Mouse (Mus musculus) forebrain, embryonic 16.5 days (tissue): ENCODE measurements at regions not wholly inside any gene's neighbourhood (a gene's known extent, or its start where the extent isn't known, plus 50 kb on each side); places are given as distances from the start of the nearest gene placed in this dataset.

Source experiments
- ATAC-seq: fragments of 200-750 bp; cut with Nextera tagmentation; 2 replicates; pipeline ENCODE4 v1.8.0; 2017; ENCODE audit warnings: mild to moderate bottlenecking, moderate library complexity
- H3K27ac ChIP-seq: fragments of 300-500 bp; sonication (generic); 2 replicates; pipeline ENCODE4 v1.5.1; 2014; ENCODE audit warnings: low read length, control low read depth
- H3K27me3 ChIP-seq: fragments of 300-500 bp; sonication (generic); replicated peaks from 2 replicates; pipeline ENCODE4 v1.6.1; 2014; ENCODE audit warnings: low read length; ENCODE audit not compliant: control insufficient read depth, insufficient read depth
- H3K36me3 ChIP-seq: fragments of 300-500 bp; sonication (generic); 2 replicates; pipeline ENCODE4 v1.6.1; 2014; ENCODE audit not compliant: control insufficient read depth, insufficient read depth
- H3K4me1 ChIP-seq: fragments of 300-500 bp; sonication (generic); replicated peaks from 2 replicates; pipeline ENCODE4 v1.6.1; 2014; ENCODE audit warnings: low read length; ENCODE audit not compliant: control insufficient read depth, insufficient read depth
- H3K4me2 ChIP-seq: fragments of 300-500 bp; sonication (generic); 2 replicates; pipeline ENCODE4 v1.6.1; 2014; ENCODE audit warnings: mild to moderate bottlenecking, low read length, control low read depth
- H3K4me3 ChIP-seq: fragments of 300-500 bp; sonication (generic); replicated peaks from 2 replicates; pipeline ENCODE4 v1.5.1; 2014; ENCODE audit warnings: mild to moderate bottlenecking, low read length, control low read depth
- H3K9ac ChIP-seq: fragments of 300-500 bp; sonication (generic); replicated peaks from 2 replicates; pipeline ENCODE4 v1.6.1; 2014; ENCODE audit warnings: low read depth, low read length, control low read depth
- H3K9me3 ChIP-seq: fragments of 300-500 bp; sonication (generic); 2 replicates; pipeline ENCODE4 v1.6.1; 2016; ENCODE audit warnings: low read length; ENCODE audit not compliant: control insufficient read depth
- whole genome bisulfite sequencing: fragments of 180-500 bp; shearing (Covaris S2); extraction: QIAGEN DNeasy Blood & Tissue Kit; methylation state at CpG from one replicate; pipeline ENCODE4 v1.1.7; 2014; 5-methylcytosine and 5-hydroxymethylcytosine counted together

DNA sequence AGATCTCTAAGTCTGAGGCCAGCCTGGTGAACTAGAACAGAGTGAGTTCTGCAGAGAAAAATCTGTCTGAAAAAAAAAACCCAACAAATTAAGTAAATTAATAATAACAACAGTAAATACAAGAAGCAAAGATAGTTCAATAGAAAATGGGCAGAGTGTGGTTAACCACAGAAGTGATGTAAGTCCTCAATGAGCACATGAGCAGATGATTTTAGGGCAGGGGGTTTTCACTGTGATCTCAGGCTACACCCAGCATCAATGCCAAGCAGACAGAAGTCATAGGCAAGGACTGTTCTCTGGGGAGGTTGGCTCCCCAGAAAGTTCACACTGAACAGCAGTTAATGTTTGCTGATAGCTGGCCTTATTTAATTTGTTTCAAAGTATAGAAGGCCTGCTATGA, 88.1 kb upstream of the Fut8 start:
- H3K4me3 ChIP-seq: no peak overlapping the region
- H3K9me3 ChIP-seq: no peaks in the 10 kb centered on the region
- H3K36me3 ChIP-seq: no peaks in the 10 kb centered on the region
- H3K27ac ChIP-seq: no peak overlapping the region
- no peak for ATAC-seq
- H3K27me3 ChIP-seq: no peaks in the 10 kb centered on the region
- H3K9ac ChIP-seq: no peak overlapping the region
- no peak overlapping the region for H3K4me2 ChIP-seq
- no peaks in the 10 kb centered on the region for H3K4me1 ChIP-seq

DNA sequence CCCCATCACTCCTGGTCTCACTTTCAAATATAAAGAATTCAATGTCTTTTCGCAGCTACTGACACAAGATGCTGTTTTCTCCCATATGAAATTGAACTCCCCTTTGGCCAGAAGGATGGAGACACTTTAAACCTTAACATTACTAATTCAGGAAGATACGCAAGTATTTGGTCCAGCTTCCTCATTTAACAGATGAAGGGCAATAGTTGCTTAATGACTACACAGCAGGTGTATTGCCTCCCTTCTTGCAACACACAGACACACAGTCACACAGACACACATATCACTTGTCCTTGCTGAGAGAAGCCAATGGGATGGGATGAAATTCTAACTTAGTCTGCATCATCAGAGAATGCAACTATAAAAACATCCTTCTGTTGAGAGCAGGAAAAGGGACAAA, 89.8 kb upstream of the Fut8 start:
- H3K36me3 ChIP-seq: no peaks in the 10 kb centered on the region
- no peaks in the 10 kb centered on the region for H3K9me3 ChIP-seq
- no peaks in the 10 kb centered on the region for H3K27me3 ChIP-seq
- 96% methylated on average over 2 of the region's 2 CpGs for WGBS
- no peak overlapping the region for H3K4me2 ChIP-seq
- ATAC-seq: no peak
- H3K27ac ChIP-seq: no peak overlapping the region
- H3K4me1 ChIP-seq: no peaks in the 10 kb centered on the region
- H3K9ac ChIP-seq: no peak overlapping the region
- H3K4me3 ChIP-seq: no peak overlapping the region

DNA sequence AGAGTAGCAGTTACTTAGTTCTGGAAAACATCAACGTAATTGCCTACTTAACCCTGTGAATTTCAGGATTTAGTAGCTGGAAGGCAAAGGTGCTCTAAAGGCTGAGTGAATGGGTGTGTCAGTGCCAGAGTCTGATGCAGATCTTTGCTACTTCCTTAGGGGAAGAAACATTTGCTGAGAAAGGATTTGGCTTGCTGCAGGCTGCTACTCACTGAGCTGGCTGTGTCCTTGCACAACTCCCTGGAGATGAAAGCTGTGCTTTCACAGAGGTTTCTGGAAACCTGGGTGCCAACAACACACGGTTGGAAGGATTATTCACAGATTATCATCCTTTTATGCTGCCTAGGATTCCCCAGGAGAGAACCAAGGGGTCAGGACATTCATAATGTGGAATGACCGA, 94.0 kb upstream of the Fut8 start:
- Histone ChIP-seq H3K27me3 (no peaks in the 10 kb centered on the region), H3K4me3 (no peak overlapping the region), H3K9ac (no peak overlapping the region), H3K4me2 (no peak overlapping the region), H3K36me3 (no peaks in the 10 kb centered on the region), H3K4me1 (no peaks in the 10 kb centered on the region), H3K27ac (no peak overlapping the region), H3K9me3 (no peaks in the 10 kb centered on the region)
- WGBS: 66% methylated on average over 3 of the region's 3 CpGs
- ATAC-seq: no peak

DNA sequence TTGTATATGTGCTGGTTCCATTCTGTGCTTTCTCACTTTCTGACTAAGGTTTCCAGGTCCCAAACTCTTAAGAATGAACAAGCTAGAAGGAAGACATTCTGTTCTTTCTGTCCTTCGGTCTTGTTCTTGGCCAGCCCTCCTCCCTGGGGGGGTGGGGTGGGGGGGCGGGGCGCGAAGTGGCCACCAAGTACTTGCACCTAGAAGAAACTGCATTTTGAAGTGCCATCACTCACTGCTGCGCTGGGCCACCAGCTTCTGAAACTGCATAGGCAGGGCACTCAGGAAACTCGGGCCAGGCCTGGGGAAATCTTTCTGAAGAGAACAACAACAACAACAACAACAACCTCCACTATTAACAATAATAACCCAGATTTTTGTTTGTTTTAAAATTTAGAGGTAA, 94.4 kb upstream of the Fut8 start:
- H3K27me3 ChIP-seq: no peaks in the 10 kb centered on the region
- no peak overlapping the region for H3K9ac ChIP-seq
- H3K36me3 ChIP-seq: no peaks in the 10 kb centered on the region
- no peaks in the 10 kb centered on the region for H3K9me3 ChIP-seq
- H3K27ac ChIP-seq: no peak overlapping the region
- H3K4me3 ChIP-seq: no peak overlapping the region
- H3K4me1 ChIP-seq: no peaks in the 10 kb centered on the region
- 86% methylated on average over 6 of the region's 6 CpGs for WGBS
- no peak overlapping the region for H3K4me2 ChIP-seq
- no peak for ATAC-seq

DNA sequence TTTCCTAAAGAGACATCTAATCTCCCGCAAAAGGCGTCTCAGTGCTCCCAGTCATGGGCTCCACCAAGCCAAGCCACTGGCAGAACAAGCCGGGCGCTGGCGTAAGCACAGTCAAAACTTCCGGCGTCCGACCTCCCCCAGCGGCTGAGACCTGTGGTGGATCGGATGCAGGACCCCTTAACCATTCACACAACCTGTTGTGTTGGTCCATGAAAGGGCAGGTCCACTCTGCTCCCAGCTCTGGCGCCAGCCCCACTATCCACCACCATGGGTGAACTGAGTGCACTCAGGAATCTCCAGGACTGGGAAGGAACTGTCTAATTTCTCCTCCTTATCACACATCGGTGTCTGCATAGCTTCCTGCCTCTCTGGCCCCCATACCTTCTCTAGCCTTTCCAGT, 94.8 kb upstream of the Fut8 start:
- Histone ChIP-seq H3K4me1 (no peaks in the 10 kb centered on the region), H3K9ac (no peak overlapping the region), H3K36me3 (no peaks in the 10 kb centered on the region), H3K27ac (no peak overlapping the region), H3K4me3 (no peak overlapping the region), H3K9me3 (no peaks in the 10 kb centered on the region), H3K27me3 (no peaks in the 10 kb centered on the region), H3K4me2 (no peak overlapping the region)
- ATAC-seq: no peak
- WGBS: 91% methylated on average over 12 of the region's 12 CpGs

DNA sequence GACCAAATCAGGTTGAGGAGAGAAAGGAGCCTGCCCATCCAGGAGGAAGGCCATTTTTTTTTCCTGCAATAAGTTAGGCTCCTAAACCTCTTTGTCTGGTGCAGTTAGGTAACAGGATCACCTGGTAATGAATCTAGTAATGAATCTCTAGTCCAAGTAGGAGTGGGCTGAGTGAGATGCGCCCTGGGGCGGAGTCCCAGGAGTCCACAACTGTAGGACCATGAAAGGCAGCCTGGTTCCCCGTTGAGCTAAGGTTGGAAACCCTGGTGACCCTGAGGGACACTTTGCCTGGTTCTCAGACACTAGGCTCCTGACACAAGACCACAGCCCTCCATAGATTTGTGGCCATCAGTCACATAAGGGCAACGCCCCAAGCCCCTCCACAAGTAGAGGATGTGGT, 95.7 kb upstream of the Fut8 start:
- H3K27me3 ChIP-seq: no peaks in the 10 kb centered on the region
- no peak overlapping the region for H3K4me3 ChIP-seq
- H3K27ac ChIP-seq: no peak overlapping the region
- ATAC-seq: no peak
- H3K4me1 ChIP-seq: no peaks in the 10 kb centered on the region
- no peak overlapping the region for H3K4me2 ChIP-seq
- WGBS: 96% methylated on average over 4 of the region's 4 CpGs
- no peaks in the 10 kb centered on the region for H3K36me3 ChIP-seq
- H3K9ac ChIP-seq: no peak overlapping the region
- no peaks in the 10 kb centered on the region for H3K9me3 ChIP-seq

DNA sequence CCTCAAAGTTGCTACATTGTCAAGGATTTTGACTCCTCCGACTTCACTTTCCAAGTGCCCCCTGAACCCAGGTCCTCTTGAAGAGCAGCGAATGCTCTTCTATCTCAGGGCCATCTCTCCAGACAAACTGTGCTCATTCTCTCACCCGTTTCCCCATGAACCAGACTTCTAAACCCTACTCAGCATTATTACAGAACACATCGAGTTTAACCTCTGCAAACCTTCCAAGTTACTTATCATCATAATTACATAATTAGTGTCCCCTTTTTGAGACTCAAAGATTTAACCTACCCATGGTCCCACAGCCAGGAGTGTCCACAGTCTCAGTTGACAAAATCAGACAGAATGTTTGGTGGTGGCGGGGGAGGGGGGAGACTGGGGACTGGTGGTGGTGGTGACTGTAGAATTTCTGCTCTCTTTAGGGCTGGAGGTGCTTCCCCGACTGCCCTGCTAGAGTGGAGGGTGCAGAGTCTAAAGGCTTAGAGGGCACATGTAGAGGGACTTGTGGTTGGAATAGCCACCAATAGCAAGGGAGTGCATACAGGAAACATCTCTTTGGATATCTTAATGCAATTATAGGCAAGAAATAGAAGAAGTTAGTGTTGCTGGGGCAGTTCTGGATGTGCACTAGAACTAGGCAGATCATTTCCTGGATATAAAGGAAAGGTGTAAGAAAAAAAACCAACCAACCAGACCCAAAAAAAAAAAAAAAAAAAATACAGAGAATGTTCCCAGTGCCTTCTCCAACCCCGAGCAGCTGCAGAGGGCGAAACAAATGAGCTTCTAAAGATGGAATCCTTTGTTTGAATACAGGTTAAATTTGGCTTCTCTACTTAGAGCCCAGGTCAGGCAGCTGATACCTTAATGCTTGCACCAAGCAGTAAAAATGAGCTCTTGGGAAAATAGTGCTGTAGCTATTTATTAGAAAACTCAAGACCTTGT, 96.4 kb upstream of the Fut8 start:
- H3K27ac ChIP-seq: no peak overlapping the region
- no peak overlapping the region for H3K9ac ChIP-seq
- H3K4me1 ChIP-seq: no peaks in the 10 kb centered on the region
- H3K4me2 ChIP-seq: no peak overlapping the region
- ATAC-seq: no peak
- 87% methylated on average over 8 of the region's 8 CpGs for WGBS
- H3K4me3 ChIP-seq: no peak overlapping the region
- no peaks in the 10 kb centered on the region for H3K27me3 ChIP-seq
- H3K9me3 ChIP-seq: no peaks in the 10 kb centered on the region
- no peaks in the 10 kb centered on the region for H3K36me3 ChIP-seq

DNA sequence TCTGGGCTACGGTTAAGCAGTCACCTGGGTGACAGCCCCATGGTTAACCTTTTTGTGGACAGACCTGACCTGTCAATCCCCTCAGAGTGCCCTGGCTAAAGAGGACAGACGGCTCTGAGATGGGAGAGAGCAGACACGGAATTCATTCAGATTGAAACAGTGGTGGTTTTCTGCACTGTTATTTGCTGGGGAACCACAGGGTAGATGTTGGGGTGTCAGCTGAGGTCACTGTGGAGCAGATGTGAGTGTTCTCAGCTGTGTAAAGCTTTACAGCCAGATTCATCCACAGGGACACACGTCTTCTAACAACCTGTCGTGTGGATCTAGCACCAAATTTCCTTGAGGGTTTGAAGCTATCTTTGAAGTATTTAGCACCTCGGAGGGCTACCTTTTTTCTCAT, 97.3 kb upstream of the Fut8 start:
- no peak for ATAC-seq
- WGBS: 60% methylated on average over 6 of the region's 6 CpGs
- no peak overlapping the region for H3K27ac ChIP-seq

DNA sequence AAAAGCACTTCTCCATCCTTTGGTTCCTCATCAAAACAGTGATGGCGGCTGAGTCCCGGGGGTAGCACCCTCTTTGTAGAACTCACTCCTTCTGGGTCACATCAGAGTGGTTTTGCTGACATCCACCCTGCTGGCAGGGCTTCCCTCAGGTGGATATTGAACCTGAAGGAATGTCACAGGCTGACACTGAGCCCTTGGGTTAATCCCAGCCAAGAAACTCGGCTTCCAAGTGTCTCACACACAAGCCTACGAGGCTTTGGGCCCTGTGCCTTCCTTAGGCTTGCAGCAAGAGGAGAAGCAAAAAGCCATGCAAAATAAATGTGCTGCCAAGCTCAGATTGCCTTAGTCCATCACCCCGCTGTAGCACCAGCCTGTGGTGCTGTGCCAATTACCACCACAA, 97.8 kb upstream of the Fut8 start:
- no peaks in the 10 kb centered on the region for H3K27me3 ChIP-seq
- ATAC-seq: no peak
- H3K4me2 ChIP-seq: no peak overlapping the region
- H3K4me1 ChIP-seq: no peaks in the 10 kb centered on the region
- no peaks in the 10 kb centered on the region for H3K36me3 ChIP-seq
- no peak overlapping the region for H3K4me3 ChIP-seq
- WGBS: 63% methylated on average over 5 of the region's 5 CpGs
- no peak overlapping the region for H3K9ac ChIP-seq
- no peaks in the 10 kb centered on the region for H3K9me3 ChIP-seq
- H3K27ac ChIP-seq: no peak overlapping the region

More for the DNA sequence above, 97.3 kb upstream of the Fut8 start:
- no peak overlapping the region for H3K4me2 ChIP-seq
- H3K36me3 ChIP-seq: no peaks in the 10 kb centered on the region
- no peak overlapping the region for H3K4me3 ChIP-seq
- no peaks in the 10 kb centered on the region for H3K27me3 ChIP-seq
- H3K9me3 ChIP-seq: no peaks in the 10 kb centered on the region
- H3K4me1 ChIP-seq: no peaks in the 10 kb centered on the region
- no peak overlapping the region for H3K9ac ChIP-seq

DNA sequence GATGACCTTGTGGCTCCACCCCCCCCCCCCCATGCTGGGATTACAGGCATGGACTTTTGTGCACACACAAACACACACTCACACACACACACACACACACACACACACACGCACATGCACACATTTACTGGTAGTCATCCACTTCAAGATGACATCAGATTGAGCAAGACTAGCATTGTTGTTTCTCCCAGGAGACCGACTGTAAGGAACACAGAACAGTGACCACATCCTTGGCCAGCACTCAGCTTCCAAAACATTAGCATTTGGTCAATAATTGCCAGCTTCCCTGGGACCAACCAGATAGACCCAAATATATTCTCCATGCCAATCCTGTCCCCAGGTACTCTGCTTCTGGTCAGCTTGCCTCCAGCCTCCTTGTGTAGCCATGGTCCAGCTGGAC, 98.2 kb upstream of the Fut8 start:
- H3K4me1 ChIP-seq: no peaks in the 10 kb centered on the region
- no peaks in the 10 kb centered on the region for H3K9me3 ChIP-seq
- no peaks in the 10 kb centered on the region for H3K27me3 ChIP-seq
- ATAC-seq: no peak
- no peak overlapping the region for H3K27ac ChIP-seq
- H3K36me3 ChIP-seq: no peaks in the 10 kb centered on the region
- whole genome bisulfite sequencing: 68% methylated on average over 2 of the region's 2 CpGs
- H3K4me3 ChIP-seq: no peak overlapping the region
- no peak overlapping the region for H3K9ac ChIP-seq
- no peak overlapping the region for H3K4me2 ChIP-seq
